Mouse (Mus musculus) adipose tissue, adult 10 weeks (tissue): ENCODE measurements around the gene Taok1. TPM values are rescaled to one million over a fixed set of nuclear protein-coding genes. Genes with fewer than 3 reads are reported as not detected.

Experiments used
- polyA plus RNA-seq: library from polyadenylated mRNA; stranded (reverse); fragments of 350-450 nt; fragmentation: Illumina TruSeq; extraction: RNeasy Lipid Tissue Mini Kit (QIAGEN cat#74804); gene quantifications from one replicate; pipeline ENCODE4 v1.2.3, GENCODE M21; 2014; ENCODE audit warnings: low read depth, low replicate concordance

Taok1 gene
- 13.3 TPM for polyA plus RNA-seq

DNA sequence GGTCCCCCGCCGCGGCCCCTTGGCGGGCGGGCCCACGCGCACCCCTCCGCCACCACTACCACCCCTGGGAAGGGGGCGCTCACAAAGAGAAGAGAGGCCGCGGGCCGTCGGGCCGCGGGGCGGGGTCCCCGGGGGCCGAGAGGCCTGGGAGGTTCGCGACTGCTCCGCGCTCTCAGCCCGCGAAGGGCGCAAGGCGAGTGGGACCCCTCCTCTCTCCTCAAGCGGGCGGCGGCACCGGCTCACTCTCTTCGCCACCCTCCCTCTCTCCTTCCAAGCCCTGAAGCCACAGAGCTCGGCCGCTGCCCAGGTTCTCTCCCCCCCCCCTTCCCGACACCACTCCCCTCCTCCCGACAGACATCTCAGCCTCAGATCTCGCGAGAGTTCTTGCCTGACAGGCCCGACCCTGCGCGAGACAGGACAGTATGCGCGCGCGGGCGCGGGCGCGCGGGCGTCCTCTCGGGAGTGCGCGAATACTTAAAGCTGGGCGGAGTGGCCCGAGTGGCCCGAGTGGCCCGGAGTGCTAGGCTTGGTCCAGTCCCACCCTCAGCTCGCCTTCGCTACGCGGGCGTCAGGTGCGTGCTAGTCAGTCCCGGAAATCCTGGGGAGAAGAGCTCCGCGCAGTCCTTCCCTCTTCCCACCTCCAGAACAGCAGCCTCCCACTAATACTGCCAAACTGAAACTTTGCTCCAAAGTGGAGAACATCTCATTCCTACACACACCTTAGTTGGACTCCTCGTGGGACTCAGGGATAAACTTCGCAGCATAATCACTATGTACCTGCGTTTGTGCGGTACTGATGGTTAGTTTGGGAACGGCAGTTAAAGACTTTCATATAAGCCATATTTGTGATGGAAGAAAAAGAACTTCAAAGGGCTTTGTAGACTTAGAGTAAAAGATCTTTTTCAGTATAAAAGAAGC lies at the start of gene Taok1:
Gene Taok1 (minus strand): TSS at position 278 of the 918 bp plus-strand sequence.

DNA sequence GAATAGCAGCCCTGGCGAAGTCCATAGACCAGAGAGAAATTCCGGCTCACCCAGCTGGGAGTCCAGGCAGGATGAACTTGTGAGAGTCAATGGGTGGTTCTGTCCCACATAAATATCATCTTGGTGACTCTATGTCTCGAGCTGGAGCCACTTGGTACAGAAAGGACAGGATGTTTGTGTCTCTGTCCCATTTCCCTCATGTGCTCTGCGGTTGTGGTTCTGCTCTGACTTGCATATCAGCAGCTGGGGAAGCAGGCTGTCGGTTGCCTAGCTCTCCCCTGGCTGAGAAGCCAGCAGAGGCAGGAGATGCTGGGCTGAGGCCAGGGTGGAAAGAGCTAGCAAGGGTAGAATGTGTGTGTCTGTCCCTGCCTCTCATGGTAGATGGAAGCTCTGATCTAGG lies 88.6 kb downstream of the Taok1 start, which contains the start of gene Gm10392:
Gene Gm10392 (minus strand): TSS at position 156 of the 400 bp plus-strand sequence.

DNA sequence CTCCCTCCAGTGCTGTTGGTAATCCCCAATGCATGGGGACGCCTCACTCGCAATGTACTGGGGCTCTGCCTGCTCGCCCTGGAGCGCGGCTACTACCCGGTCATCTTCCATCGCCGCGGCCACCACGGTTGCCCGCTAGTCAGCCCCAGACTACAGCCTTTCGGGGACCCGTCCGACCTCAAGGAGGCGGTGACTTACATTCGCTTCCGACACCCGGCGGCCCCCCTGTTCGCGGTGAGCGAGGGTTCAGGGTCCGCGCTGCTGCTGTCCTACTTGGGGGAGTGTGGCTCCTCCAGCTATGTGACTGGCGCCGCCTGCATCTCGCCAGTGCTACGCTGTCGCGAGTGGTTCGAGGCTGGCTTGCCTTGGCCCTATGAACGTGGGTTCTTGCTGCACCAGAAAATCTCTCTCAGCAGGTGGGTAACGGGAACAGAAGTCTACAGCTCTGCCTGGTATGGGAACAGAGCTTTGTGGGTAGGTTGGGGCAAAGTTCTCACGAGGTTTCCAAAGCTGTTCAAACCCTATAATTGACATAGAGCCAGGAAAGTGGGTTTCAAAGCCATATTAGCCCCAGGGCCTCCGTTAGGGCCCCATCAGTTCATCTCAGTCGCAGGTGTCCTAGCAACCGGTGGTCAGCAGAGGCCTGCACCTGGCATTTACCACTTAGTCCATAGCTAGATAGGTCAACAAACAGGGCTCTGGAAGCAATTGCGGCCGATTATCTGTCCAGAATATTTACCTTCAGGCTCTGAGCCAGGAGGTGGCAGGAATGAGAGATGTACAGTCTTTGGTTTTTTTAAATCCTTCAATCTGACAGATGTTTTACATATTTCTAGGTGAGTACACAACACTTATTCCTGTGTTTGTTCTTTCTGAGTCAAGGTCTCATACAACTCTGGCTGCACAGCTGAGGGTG lies 91.7 kb downstream of the Taok1 start, which contains the start of gene Trp53i13:
Gene Trp53i13 (minus strand): TSS at position 344 of the 916 bp plus-strand sequence.

DNA sequence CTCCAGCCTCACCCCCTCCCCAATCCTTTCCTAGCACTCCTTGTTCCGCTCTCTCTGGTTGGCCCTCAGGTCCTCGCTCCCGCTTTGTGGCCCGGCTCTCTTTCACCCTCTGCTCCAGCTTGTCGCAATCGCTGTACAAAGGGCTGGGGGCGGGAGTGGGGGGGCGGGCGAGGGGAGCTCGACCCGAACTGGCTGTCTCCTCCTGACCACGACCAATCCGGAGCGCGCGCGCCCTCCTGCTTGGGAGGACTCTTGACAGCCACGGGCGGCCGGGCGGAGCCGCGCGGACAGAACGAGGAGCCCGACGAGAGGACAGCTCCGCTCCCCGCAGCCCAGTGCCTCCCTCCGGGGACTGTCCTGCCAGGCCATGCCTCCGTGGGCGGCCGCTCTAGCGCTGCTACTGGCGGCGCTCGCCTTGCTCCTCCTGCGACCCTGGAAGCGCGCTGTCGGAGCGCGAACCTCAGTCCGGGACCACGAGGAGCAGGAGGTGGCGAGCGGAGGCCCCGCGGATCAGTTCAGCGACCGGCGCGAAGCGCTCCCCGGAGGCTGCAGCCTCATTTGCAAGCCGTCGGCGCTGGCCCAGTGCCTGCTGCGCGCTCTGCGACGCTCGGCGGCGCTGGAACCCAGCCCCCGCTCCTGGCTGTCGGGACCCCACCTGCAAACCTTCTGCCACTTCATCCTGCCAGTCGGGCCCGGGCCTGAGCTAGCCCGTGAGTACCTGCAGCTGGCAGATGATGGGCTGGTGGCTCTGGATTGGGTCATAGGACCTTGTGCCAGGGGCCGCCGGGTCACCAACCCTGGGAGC lies 92.6 kb downstream of the Taok1 start, which contains the start of gene Abhd15:
Gene Abhd15 (plus strand): TSS at position 290 of the 805 bp plus-strand sequence.

DNA sequence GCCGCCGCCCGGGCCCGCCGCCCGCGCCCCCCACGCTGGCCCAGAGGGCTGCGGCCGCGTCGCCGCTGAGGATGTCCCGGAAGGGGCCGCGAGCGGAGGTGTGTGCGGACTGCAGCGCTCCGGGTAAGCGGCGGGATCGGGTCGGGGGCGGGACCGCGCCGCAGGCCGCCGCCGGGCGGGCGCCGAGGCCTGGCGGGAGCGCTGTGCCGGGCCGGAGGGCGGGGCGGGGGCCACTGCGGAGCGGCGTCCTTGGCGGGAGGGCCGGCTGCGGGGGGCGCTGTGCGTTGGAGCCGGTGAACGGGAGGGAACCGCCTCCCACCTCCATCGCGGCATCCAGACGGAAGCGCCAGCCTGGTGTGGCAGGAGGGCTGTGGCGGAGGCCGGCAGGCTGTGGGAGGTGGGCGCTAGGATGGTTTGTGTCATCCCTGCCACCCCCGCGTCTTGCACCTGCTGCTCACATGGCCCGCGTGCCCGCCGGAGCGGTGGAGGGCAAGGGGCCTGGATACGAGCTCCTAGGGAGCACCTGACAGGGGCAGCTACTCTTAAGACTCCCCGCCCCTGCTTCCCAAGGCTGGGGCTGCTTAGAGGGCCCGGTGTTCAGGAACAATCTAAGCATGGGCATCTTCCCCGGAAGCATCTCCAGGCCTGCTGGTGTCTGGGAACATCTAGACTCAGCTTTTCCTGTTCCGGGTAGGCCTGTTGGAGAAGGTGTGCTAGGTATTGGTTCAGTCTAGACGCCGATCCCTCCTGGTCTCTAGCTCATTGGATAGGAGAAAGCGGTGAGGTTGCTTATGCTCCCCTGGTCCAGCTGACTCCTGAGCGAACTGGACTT lies 113.9 kb downstream of the Taok1 start, which contains the start of gene Git1:
Gene Git1 (plus strand): TSS at position 51 of the 832 bp plus-strand sequence.

DNA sequence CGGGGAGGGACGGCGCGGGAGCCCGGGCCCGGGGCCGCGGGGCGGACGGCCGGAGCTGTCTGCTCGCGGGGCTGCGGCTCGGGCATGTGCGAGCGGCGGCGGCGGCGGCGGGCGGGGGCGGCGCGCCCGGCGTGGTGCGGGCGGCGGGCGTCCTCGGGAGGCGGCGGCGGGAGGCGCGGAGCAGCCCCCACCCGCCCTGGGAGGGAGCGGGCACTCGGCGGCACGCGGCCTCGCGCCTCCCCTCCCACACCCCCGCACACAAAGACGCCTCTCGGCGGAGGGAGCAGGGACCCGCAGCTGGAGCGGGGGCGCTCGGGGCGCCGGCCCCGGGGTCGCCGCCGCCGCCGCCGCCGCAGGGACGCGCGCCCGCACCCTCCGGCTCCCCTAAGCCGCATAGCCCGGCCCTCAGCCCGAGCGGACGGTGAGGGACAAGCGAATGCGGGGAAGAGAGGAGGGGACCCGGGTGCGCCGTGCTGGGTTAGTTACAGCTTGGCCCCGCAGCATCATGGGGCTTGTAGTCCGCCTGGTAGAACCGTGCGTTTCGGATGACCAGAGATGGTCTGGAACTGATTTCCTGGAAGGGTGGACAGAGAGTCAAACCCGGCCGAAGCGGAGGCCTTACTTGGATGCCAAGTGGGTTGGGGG lies 117.9 kb downstream of the Taok1 start, which contains the start of gene Ankrd13b:
Gene Ankrd13b (minus strand): TSS at position 88 of the 645 bp plus-strand sequence.

Other genes with a start within 250 kb of the Taok1 start
- 6.1 TPM for gene Coro6, start 145.4 kb downstream of the Taok1 start, polyA plus RNA-seq
- 6.4 TPM for gene Ankrd13b, start 118.1 kb downstream of the Taok1 start, polyA plus RNA-seq
- gene Git1, start 114.3 kb downstream of the Taok1 start, polyA plus RNA-seq = 47.8 TPM
- gene Abhd15, start 92.7 kb downstream of the Taok1 start, polyA plus RNA-seq = 14.0 TPM
- 14.7 TPM for gene Trp53i13, start 91.8 kb downstream of the Taok1 start, polyA plus RNA-seq
- gene Gm10392, start 88.6 kb downstream of the Taok1 start, polyA plus RNA-seq = not detected
- gene Nufip2, start 78.3 kb upstream of the Taok1 start, polyA plus RNA-seq = 16.4 TPM
- gene Cryba1, start 117.5 kb upstream of the Taok1 start, polyA plus RNA-seq = not detected
- 27.9 TPM for gene Myo18a, start 155.4 kb upstream of the Taok1 start, polyA plus RNA-seq
- gene Gm10277, start 179.9 kb upstream of the Taok1 start, polyA plus RNA-seq = not detected